Mouse (Mus musculus) neural tube, embryonic 14.5 days (tissue): ENCODE measurements around the gene Zfr. TPM values are rescaled to one million over a fixed set of nuclear protein-coding genes. Genes with fewer than 3 reads are reported as not detected.
"Not testable (repeated sequence)": the region's sequence is repeated elsewhere in the genome, so short reads cannot be mapped to it uniquely, and the experiment has no call there.

Experiments
- ATAC-seq: fragments of 200-750 bp; cut with Nextera tagmentation; 2 replicates; pipeline ENCODE4 v1.8.0; 2017; ENCODE audit warnings: low read depth, mild to moderate bottlenecking, moderate TSS enrichment, moderate library complexity
- H3K27ac ChIP-seq: fragments of 300-500 bp; sonication (generic); 2 replicates; pipeline ENCODE4 v1.5.1; 2014; ENCODE audit warnings: low read depth, mild to moderate bottlenecking, control low read depth, low read length, moderate library complexity, mixed read lengths
- H3K27me3 ChIP-seq: fragments of 300-500 bp; sonication (generic); 2 replicates; pipeline ENCODE4 v1.6.1; 2014; ENCODE audit warnings: low read length; ENCODE audit not compliant: control insufficient read depth, insufficient read depth
- H3K36me3 ChIP-seq: fragments of 300-500 bp; sonication (generic); 2 replicates; pipeline ENCODE4 v1.6.1; 2014; ENCODE audit warnings: low read length, mixed read lengths; ENCODE audit not compliant: control insufficient read depth, insufficient read depth
- H3K4me1 ChIP-seq: fragments of 300-500 bp; sonication (generic); 2 replicates; pipeline ENCODE4 v1.6.1; 2014; ENCODE audit warnings: low read length; ENCODE audit not compliant: control insufficient read depth, insufficient read depth
- H3K4me2 ChIP-seq: fragments of 300-500 bp; sonication (generic); 2 replicates; pipeline ENCODE4 v1.6.1; 2014; ENCODE audit warnings: mild to moderate bottlenecking, low read depth, low read length, control low read depth
- H3K4me3 ChIP-seq: fragments of 300-500 bp; sonication (generic); 2 replicates; pipeline ENCODE4 v1.5.1; 2014; ENCODE audit warnings: low read depth, low read length, control low read depth, mixed read lengths
- H3K9ac ChIP-seq: fragments of 300-500 bp; sonication (generic); replicated peaks from 2 replicates; pipeline ENCODE4 v1.6.1; 2014; ENCODE audit warnings: low read depth, mild to moderate bottlenecking, control low read depth, low read length, mixed read lengths
- H3K9me3 ChIP-seq: fragments of 300-500 bp; sonication (generic); 2 replicates; pipeline ENCODE4 v1.6.1; 2016; ENCODE audit warnings: low read length; ENCODE audit not compliant: control insufficient read depth
- WGBS: fragments of 180-500 bp; shearing (Covaris S2); extraction: QIAGEN DNeasy Blood & Tissue Kit; methylation state at CpG from one replicate; pipeline ENCODE4 v1.1.7; 2014; 5-methylcytosine and 5-hydroxymethylcytosine counted together
- polyA plus RNA-seq: library from polyadenylated mRNA; unstranded; fragments of >200 nt; fragmentation: Nextera tagmentation; extraction: Ambion mirVana; gene quantifications from 2 replicates; pipeline ENCODE4 v1.2.1, GENCODE M21; 2014

Gene Zfr
- polyA plus RNA-seq, 1 experiment from 2014 or later = 266 TPM

GRCm38 (mm10) chr15:12214531-12215414 lies 97.1 kb downstream of the Zfr start:
- no peak for ATAC-seq
- H3K4me1 ChIP-seq = no peaks in the 10 kb centered on the region
- H3K9ac ChIP-seq = no peak overlapping the region
- WGBS = 83% methylated on average over 14 of the region's 14 CpGs
- H3K27me3 ChIP-seq = no peaks in the 10 kb centered on the region
- no peak overlapping the region for H3K4me2 ChIP-seq
- no peak overlapping the region for H3K4me3 ChIP-seq
- H3K27ac ChIP-seq = no peak overlapping the region
- H3K36me3 ChIP-seq = no peaks in the 10 kb centered on the region
- no peaks in the 10 kb centered on the region for H3K9me3 ChIP-seq

- ATAC-seq = no peak
- H3K4me1 ChIP-seq = no peaks in the 10 kb centered on the region
- H3K4me2 ChIP-seq = no peak overlapping the region
- H3K27me3 ChIP-seq = no peaks in the 10 kb centered on the region
- no peaks in the 10 kb centered on the region for H3K36me3 ChIP-seq
- WGBS = 86% methylated on average over 5 of the region's 5 CpGs
- H3K9me3 ChIP-seq = no peaks in the 10 kb centered on the region
- H3K27ac ChIP-seq = no peak overlapping the region
- H3K4me3 ChIP-seq = no peak overlapping the region
- no peak overlapping the region for H3K9ac ChIP-seq
Measured at GRCm38 (mm10) chr15:12215415-12215718, 97.7 kb downstream of the Zfr start.

GRCm38 (mm10) chr15:12216119-12216518 lies 98.5 kb downstream of the Zfr start:
- Histone ChIP-seq H3K4me2 (no peak overlapping the region), H3K27me3 (no peaks in the 10 kb centered on the region), H3K4me3 (no peak overlapping the region), H3K27ac (no peak overlapping the region), H3K9me3 (no peaks in the 10 kb centered on the region), H3K4me1 (no peaks in the 10 kb centered on the region), H3K9ac (no peak overlapping the region), H3K36me3 (no peaks in the 10 kb centered on the region)
- no peak for ATAC-seq
- WGBS = 95% methylated on average over 8 of the region's 8 CpGs

- Histone ChIP-seq H3K4me2 (no peak overlapping the region), H3K27me3 (no peaks in the 10 kb centered on the region), H3K9me3 (no peaks in the 10 kb centered on the region), H3K36me3 (no peaks in the 10 kb centered on the region), H3K4me3 (no peak overlapping the region), H3K9ac (no peak overlapping the region), H3K27ac (no peak overlapping the region), H3K4me1 (no peaks in the 10 kb centered on the region)
- 81% methylated on average over 13 of the region's 13 CpGs for WGBS
- ATAC-seq = no peak
Measured at GRCm38 (mm10) chr15:12216798-12217197, 99.2 kb downstream of the Zfr start.

GRCm38 (mm10) chr15:12217332-12217731 lies 99.7 kb downstream of the Zfr start:
- H3K27ac ChIP-seq = not testable (repeated sequence)
- 89% methylated on average over 3 of the region's 3 CpGs for WGBS

GRCm38 (mm10) chr15:12217849-12218248 lies 100.2 kb downstream of the Zfr start:
- H3K4me3 ChIP-seq = no peak overlapping the region
- no peaks in the 10 kb centered on the region for H3K36me3 ChIP-seq
- H3K9me3 ChIP-seq = no peaks in the 10 kb centered on the region
- 32% methylated on average over 5 of the region's 5 CpGs for WGBS
- ATAC-seq = no peak
- H3K27me3 ChIP-seq = no peaks in the 10 kb centered on the region
- no peak overlapping the region for H3K9ac ChIP-seq
- no peak overlapping the region for H3K27ac ChIP-seq
- H3K4me2 ChIP-seq = no peak overlapping the region
- peaks cover 6% of the 10 kb centered on the region for H3K4me1 ChIP-seq

More at GRCm38 (mm10) chr15:12217332-12217731, 99.7 kb downstream of the Zfr start:
- not testable (repeated sequence) for H3K9ac ChIP-seq, H3K27me3 ChIP-seq, H3K4me2 ChIP-seq, ATAC-seq, H3K9me3 ChIP-seq, H3K36me3 ChIP-seq, H3K4me3 ChIP-seq, H3K4me1 ChIP-seq

GRCm38 (mm10) chr15:12218583-12219382 lies 101.2 kb downstream of the Zfr start:
- H3K9me3 ChIP-seq = no peaks in the 10 kb centered on the region
- no peak overlapping the region for H3K27ac ChIP-seq
- H3K27me3 ChIP-seq = no peaks in the 10 kb centered on the region
- peaks cover 11% of the 10 kb centered on the region for H3K4me1 ChIP-seq
- no peak overlapping the region for H3K9ac ChIP-seq
- no peak overlapping the region for H3K4me2 ChIP-seq
- H3K4me3 ChIP-seq = no peak overlapping the region
- ATAC-seq = no peak
- H3K36me3 ChIP-seq = no peaks in the 10 kb centered on the region
- 91% methylated on average over 11 of the region's 11 CpGs for WGBS

GRCm38 (mm10) chr15:12221131-12221530 lies 103.5 kb downstream of the Zfr start:
- no peak overlapping the region for H3K9ac ChIP-seq
- H3K4me3 ChIP-seq = no peak overlapping the region
- H3K27me3 ChIP-seq = no peaks in the 10 kb centered on the region
- H3K27ac ChIP-seq = no peak overlapping the region
- H3K4me2 ChIP-seq = no peak overlapping the region
- H3K9me3 ChIP-seq = no peaks in the 10 kb centered on the region
- ATAC-seq = no peak
- H3K4me1 ChIP-seq = peaks cover 11% of the 10 kb centered on the region
- no peaks in the 10 kb centered on the region for H3K36me3 ChIP-seq
- WGBS = 91% methylated on average over 13 of the region's 13 CpGs
